Mouse (Mus musculus) spleen, adult 2 months (tissue): ENCODE measurements around the gene Ak9.

Source experiments
- CTCF ChIP-seq: fragments of 200-500 bp; IDR thresholded peaks from 2 replicates; pipeline ENCODE4 v1.5.1; 2011; ENCODE audit warnings: mild to moderate bottlenecking, inconsistent platforms; ENCODE audit not compliant: insufficient read depth, insufficient read length, insufficient replicate concordance; ENCODE audit errors: extremely low read depth
- POLR2A ChIP-seq: fragments of 200-500 bp; IDR thresholded peaks from 2 replicates; pipeline ENCODE4 v1.6.1; 2011; ENCODE audit warnings: low read depth, low read length, inconsistent platforms

DNA sequence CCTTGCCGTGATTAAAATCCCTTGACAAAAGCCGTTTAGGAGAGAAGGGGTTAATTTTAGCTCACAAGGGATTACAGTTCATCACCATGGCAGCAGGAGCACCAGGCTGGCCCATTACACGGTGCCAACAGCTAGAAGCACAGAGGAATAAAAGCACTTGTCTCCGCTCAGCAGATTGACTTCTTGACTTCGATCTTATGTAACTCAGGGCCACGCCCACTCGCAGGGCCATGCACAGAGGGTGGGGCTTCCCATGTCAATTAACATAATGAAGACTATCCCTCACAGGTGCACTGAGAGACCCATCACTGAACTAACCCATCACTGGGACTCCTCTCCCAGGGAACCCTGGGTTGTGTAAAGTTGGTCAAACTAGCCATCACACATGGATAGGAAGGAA, 8.6 kb upstream of the Ak9 start:
- TF ChIP-seq CTCF: no peak
- TF ChIP-seq POLR2A: no peak
